Mouse (Mus musculus): ENCODE results near the gene Nans. TPM values are rescaled to one million over a fixed set of nuclear protein-coding genes. Genes with fewer than 3 reads are reported as not detected.

Nans gene
- polyA plus RNA-seq, 1 experiment from 2014 or later = 48.2 TPM

GRCm38 (mm10) chr4:46475101-46475500, 13.9 kb upstream of the Nans start:
- peaks cover 23% of the 10 kb centered on the region for H3K36me3 ChIP-seq (ENCODE audit: insufficient read depth, low read length)
- DNase-seq (ENCODE audit: low spot score) = no peak
- TF ChIP-seq CTCF (IDR thresholded peaks at IDR 0.05) (no peak), EP300 (IDR thresholded peaks at IDR 0.05) (no peak)
- ATAC-seq = no peak
- H3K9ac ChIP-seq (replicated peaks; ENCODE audit: low read depth) = no peak overlapping the region
- no peaks in the 10 kb centered on the region for H3K9me3 ChIP-seq (ENCODE audit: low read length)
- H3K4me1 ChIP-seq (ENCODE audit: insufficient read depth, low read depth, low read length) = no peaks in the 10 kb centered on the region
- no peak overlapping the region for H3K4me2 ChIP-seq (replicated peaks; ENCODE audit: low read depth, low read length)
- WGBS = 95% methylated on average over 5 of the region's 5 CpGs
- no peak overlapping the region for H3K27ac ChIP-seq (ENCODE audit: low read length)
- no peak overlapping the region for H3K4me3 ChIP-seq (ENCODE audit: low read depth, low read length)
- H3K27me3 ChIP-seq (replicated peaks; ENCODE audit: insufficient read depth, low read length) = no peaks in the 10 kb centered on the region

DNA sequence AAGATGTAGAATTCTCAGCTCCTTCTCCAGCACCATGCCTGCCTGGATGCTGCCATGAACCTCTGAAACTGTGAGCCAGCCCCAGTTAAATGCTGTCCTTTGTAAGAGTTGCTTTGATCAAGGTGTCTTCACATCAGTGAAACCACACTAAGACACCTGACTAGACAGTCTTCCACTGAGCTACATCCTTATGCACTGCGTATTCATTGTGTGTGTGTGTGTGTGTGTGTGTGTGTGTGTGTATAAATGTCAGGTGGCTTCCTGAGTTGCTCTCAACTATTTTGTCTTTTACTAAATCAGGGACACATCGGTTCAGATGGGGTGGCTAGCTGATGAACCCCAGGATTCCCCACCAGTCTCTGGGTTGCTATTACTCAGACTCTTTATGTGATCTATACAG, 10.0 kb upstream of the Nans start:
- WGBS = 92% methylated on average over 2 of the region's 2 CpGs
- ATAC-seq (no peak), DNase-seq (ENCODE audit: low spot score) (no peak)
- no peaks in the 10 kb centered on the region for H3K27me3 ChIP-seq (replicated peaks; ENCODE audit: insufficient read depth, low read length)
- H3K36me3 ChIP-seq (ENCODE audit: insufficient read depth, low read length) = 0 out of 2 replicates have a peak, but pooled peaks cover 7% of the 10 kb centered on the region
- no peak overlapping the region for H3K9ac ChIP-seq (replicated peaks; ENCODE audit: low read depth)
- H3K4me1 ChIP-seq (ENCODE audit: insufficient read depth, low read depth, low read length) = no peaks in the 10 kb centered on the region
- H3K4me3 ChIP-seq (ENCODE audit: low read depth, low read length) = no peak overlapping the region
- H3K9me3 ChIP-seq (ENCODE audit: low read length) = no peaks in the 10 kb centered on the region
- no peak overlapping the region for H3K27ac ChIP-seq (ENCODE audit: low read length)
- H3K4me2 ChIP-seq (replicated peaks; ENCODE audit: low read depth, low read length) = no peak overlapping the region
- TF ChIP-seq EP300 (IDR thresholded peaks at IDR 0.05) = no peak
- no peak for TF ChIP-seq CTCF (IDR thresholded peaks at IDR 0.05)

DNA sequence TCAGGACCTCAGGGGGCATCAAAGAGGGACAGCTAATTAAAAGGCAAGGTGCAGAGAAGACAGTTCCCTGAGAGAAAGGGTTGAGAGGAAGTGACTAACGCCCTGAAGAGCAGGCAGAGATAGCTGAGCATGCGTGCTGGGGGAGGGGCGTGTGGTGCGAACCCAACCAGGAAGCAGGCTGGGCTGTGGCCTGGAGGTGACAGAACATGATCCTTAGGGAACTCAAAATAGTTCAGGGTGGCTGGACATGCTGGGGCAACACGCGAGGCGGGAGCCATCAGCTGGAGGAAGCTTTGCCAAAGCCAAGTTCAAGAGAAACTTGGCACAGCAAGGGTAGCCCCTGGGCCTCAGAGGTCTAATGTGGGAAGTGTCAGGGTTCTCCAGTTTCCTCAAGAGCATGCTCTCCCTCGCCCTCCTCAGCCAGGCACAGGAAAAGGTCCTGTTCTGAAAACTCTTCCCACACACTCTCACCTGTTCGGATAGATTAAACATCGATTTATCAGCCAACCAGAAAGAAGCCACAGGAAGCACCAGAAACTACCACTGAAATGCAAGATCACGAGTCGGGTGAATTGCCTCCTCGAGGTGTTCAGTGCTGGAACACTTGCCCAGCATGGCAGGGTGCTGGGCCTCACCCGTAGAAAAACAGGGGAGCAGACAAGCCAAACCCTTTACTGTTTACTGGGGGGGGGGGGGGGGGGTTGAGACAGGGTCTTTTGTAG, 3.2 kb upstream of the Nans start:
- Histone ChIP-seq H3K9me3 (ENCODE audit: low read length) (no peaks in the 10 kb centered on the region), H3K4me1 (ENCODE audit: insufficient read depth, low read depth, low read length) (no peaks in the 10 kb centered on the region; the same call in 1 of the 2 replicates), H3K4me2 (replicated peaks; ENCODE audit: low read depth, low read length) (no peak overlapping the region), H3K27me3 (replicated peaks; ENCODE audit: insufficient read depth, low read length) (no peaks in the 10 kb centered on the region), H3K4me3 (ENCODE audit: low read depth, low read length) (no peak overlapping the region), H3K9ac (replicated peaks; ENCODE audit: low read depth) (no peak overlapping the region), H3K36me3 (ENCODE audit: insufficient read depth, low read length) (no peaks in the 10 kb centered on the region), H3K27ac (ENCODE audit: low read length) (peak overlapping the region; percentile 47)
- WGBS = 31% methylated on average over 14 of the region's 14 CpGs
- TF ChIP-seq CTCF (IDR thresholded peaks at IDR 0.05) (no peak), EP300 (IDR thresholded peaks at IDR 0.05) (no peak)
- peak; percentile 34 for ATAC-seq
- peak; percentile 80 for DNase-seq (ENCODE audit: low spot score)

DNA sequence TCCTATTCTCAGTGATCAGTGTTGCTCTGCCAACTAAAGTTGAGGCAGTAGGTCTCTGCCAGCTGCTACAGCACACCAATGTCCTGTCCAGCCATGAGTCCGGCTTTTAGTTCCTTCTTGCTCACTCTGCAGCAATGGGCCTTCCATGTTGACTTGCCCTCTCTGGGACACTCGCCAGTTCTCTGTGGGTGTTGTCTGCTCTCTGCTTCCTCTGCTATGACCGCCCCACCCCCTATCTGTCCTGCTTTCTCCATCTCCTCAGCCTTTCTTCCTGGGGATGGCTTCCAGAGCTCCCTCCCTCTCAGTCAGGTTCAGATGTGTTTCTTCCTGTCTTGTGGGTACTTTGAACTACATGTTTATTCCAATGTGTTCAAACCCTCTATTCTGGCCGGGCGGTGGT, 1.7 kb upstream of the Nans start:
- Histone ChIP-seq H3K36me3 (ENCODE audit: insufficient read depth, low read length) (no peaks in the 10 kb centered on the region), H3K27me3 (replicated peaks; ENCODE audit: insufficient read depth, low read length) (no peaks in the 10 kb centered on the region), H3K9ac (replicated peaks; ENCODE audit: low read depth) (no peak overlapping the region), H3K4me2 (replicated peaks; ENCODE audit: low read depth, low read length) (no peak overlapping the region), H3K27ac (ENCODE audit: low read length) (no peak overlapping the region; the same call in 1 of the 2 replicates), H3K4me3 (ENCODE audit: low read depth, low read length) (no peak overlapping the region), H3K9me3 (ENCODE audit: low read length) (no peaks in the 10 kb centered on the region), H3K4me1 (ENCODE audit: insufficient read depth, low read depth, low read length) (no peaks in the 10 kb centered on the region; the same call in 1 of the 2 replicates)
- TF ChIP-seq EP300 (IDR thresholded peaks at IDR 0.05) (no peak), CTCF (IDR thresholded peaks at IDR 0.05) (no peak)
- WGBS = 65% methylated on average over 5 of the region's 5 CpGs
- no peak for ATAC-seq
- DNase-seq (ENCODE audit: low spot score) = peak; percentile 40

DNA sequence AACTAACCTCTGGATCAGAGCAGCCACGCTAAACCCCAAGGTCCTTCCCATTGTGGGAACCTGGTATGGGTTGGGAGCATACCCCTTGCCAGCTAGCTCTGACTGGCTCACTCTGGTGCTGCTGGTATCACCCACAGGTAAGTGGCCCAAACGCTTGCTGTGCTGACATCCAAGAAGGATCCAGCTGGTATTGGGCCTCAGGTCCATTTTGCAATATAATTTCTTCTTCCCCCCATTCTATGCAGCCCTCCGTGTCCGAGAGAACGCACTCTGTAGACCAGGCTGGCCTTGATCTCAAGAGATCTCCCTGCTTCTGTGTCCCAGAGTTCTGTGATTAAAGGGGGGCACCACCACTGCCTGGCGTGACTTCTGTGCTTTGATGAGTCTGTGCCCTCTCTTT, 4.0 kb downstream of the Nans start:
- Histone ChIP-seq H3K9ac (replicated peaks; ENCODE audit: low read depth) (no peak overlapping the region), H3K4me3 (ENCODE audit: low read depth, low read length) (no peak overlapping the region)

GRCm38 (mm10) chr4:46495543-46495942, 6.5 kb downstream of the Nans start:
- H3K4me1 ChIP-seq (ENCODE audit: insufficient read depth, low read depth, low read length) = no peaks in the 10 kb centered on the region
- H3K9me3 ChIP-seq (ENCODE audit: low read length) = no peaks in the 10 kb centered on the region
- TF ChIP-seq EP300 (IDR thresholded peaks at IDR 0.05) = no peak
- no peak for TF ChIP-seq CTCF (IDR thresholded peaks at IDR 0.05)
- no peak overlapping the region for H3K27ac ChIP-seq (ENCODE audit: low read length)
- ATAC-seq (no peak), DNase-seq (ENCODE audit: low spot score) (no peak)
- no peaks in the 10 kb centered on the region; the same call in 1 of the 2 replicates for H3K36me3 ChIP-seq (ENCODE audit: insufficient read depth, low read length)
- H3K4me2 ChIP-seq (replicated peaks; ENCODE audit: low read depth, low read length) = no peak overlapping the region
- no peaks in the 10 kb centered on the region for H3K27me3 ChIP-seq (replicated peaks; ENCODE audit: insufficient read depth, low read length)
- WGBS = 85% methylated on average over 12 of the region's 12 CpGs
- no peak overlapping the region for H3K4me3 ChIP-seq (ENCODE audit: low read depth, low read length)
- no peak overlapping the region for H3K9ac ChIP-seq (replicated peaks; ENCODE audit: low read depth)

More for the DNA sequence above, 4.0 kb downstream of the Nans start:
- H3K4me1 ChIP-seq (ENCODE audit: insufficient read depth, low read depth, low read length) = no peaks in the 10 kb centered on the region
- no peaks in the 10 kb centered on the region for H3K9me3 ChIP-seq (ENCODE audit: low read length)
- DNase-seq (ENCODE audit: low spot score) (no peak), ATAC-seq (no peak)
- H3K4me2 ChIP-seq (replicated peaks; ENCODE audit: low read depth, low read length) = no peak overlapping the region
- TF ChIP-seq CTCF (IDR thresholded peaks at IDR 0.05) = no peak
- no peak for TF ChIP-seq EP300 (IDR thresholded peaks at IDR 0.05)
- 93% methylated on average over 6 of the region's 6 CpGs for WGBS
- H3K27me3 ChIP-seq (replicated peaks; ENCODE audit: insufficient read depth, low read length) = no peaks in the 10 kb centered on the region
- H3K27ac ChIP-seq (ENCODE audit: low read length) = no peak overlapping the region
- no peaks in the 10 kb centered on the region; the same call in 1 of the 2 replicates for H3K36me3 ChIP-seq (ENCODE audit: insufficient read depth, low read length)

All from lung, postnatal 0 days (tissue).